Mouse (Mus musculus) liver, embryonic 13.5 days (tissue): ENCODE data around the gene Tmem262. TPM values are rescaled to one million over a fixed set of nuclear protein-coding genes. Genes with fewer than 3 reads are reported as not detected.
A peak's percentile ranks its signal among the peaks of the same experiment; 100 is the strongest.

Experiments
- ATAC-seq: fragments of 200-750 bp; cut with Nextera tagmentation; 2 replicates; pipeline ENCODE4 v1.8.0; 2017; ENCODE audit warnings: low read depth, mild to moderate bottlenecking, moderate number of reproducible peaks, moderate library complexity
- DNase-seq: peaks from one replicate; pipeline ENCODE4 v3.0.0; 2022
- H3K27ac ChIP-seq: fragments of 300-500 bp; sonication (generic); 2 replicates; pipeline ENCODE4 v1.5.1; 2015; ENCODE audit warnings: moderate library complexity, mild to moderate bottlenecking, inconsistent platforms
- H3K27me3 ChIP-seq: fragments of 300-500 bp; sonication (generic); 2 replicates; pipeline ENCODE4 v1.6.1; 2015; ENCODE audit warnings: mild to moderate bottlenecking, inconsistent platforms
- H3K36me3 ChIP-seq: fragments of 300-500 bp; sonication (generic); 2 replicates; pipeline ENCODE4 v1.6.1; 2015; ENCODE audit warnings: mild to moderate bottlenecking, inconsistent platforms
- H3K4me1 ChIP-seq: fragments of 300-500 bp; sonication (generic); replicated peaks from 2 replicates; pipeline ENCODE4 v1.6.1; 2015; ENCODE audit warnings: inconsistent platforms
- H3K4me2 ChIP-seq: fragments of 300-500 bp; sonication (generic); 2 replicates; pipeline ENCODE4 v1.6.1; 2015; ENCODE audit warnings: inconsistent platforms, mild to moderate bottlenecking, moderate library complexity
- H3K4me3 ChIP-seq: fragments of 300-500 bp; sonication (generic); replicated peaks from 2 replicates; pipeline ENCODE4 v1.5.1; 2015; ENCODE audit warnings: mild to moderate bottlenecking, inconsistent platforms
- H3K9ac ChIP-seq: fragments of 300-500 bp; sonication (generic); 2 replicates; pipeline ENCODE4 v1.6.1; 2015; ENCODE audit warnings: mild to moderate bottlenecking, inconsistent platforms
- H3K9me3 ChIP-seq: fragments of 300-500 bp; sonication (generic); replicated peaks from 2 replicates; pipeline ENCODE4 v1.6.1; 2016; ENCODE audit warnings: inconsistent platforms
- WGBS: fragments of 180-500 bp; shearing (Covaris S2); methylation state at CpG from one replicate; pipeline ENCODE4 v1.1.7; 2015; ENCODE audit not compliant: insufficient replicate concordance; 5-methylcytosine and 5-hydroxymethylcytosine counted together
- polyA plus RNA-seq: library from polyadenylated mRNA; unstranded; fragments of >200 nt; fragmentation: Nextera tagmentation; extraction: Ambion mirVana; gene quantifications from 2 replicates; pipeline ENCODE4 v1.2.1, GENCODE M21; 2015

Gene Tmem262
- polyA plus RNA-seq, 1 experiment from 2014 or later = not detected

DNA sequence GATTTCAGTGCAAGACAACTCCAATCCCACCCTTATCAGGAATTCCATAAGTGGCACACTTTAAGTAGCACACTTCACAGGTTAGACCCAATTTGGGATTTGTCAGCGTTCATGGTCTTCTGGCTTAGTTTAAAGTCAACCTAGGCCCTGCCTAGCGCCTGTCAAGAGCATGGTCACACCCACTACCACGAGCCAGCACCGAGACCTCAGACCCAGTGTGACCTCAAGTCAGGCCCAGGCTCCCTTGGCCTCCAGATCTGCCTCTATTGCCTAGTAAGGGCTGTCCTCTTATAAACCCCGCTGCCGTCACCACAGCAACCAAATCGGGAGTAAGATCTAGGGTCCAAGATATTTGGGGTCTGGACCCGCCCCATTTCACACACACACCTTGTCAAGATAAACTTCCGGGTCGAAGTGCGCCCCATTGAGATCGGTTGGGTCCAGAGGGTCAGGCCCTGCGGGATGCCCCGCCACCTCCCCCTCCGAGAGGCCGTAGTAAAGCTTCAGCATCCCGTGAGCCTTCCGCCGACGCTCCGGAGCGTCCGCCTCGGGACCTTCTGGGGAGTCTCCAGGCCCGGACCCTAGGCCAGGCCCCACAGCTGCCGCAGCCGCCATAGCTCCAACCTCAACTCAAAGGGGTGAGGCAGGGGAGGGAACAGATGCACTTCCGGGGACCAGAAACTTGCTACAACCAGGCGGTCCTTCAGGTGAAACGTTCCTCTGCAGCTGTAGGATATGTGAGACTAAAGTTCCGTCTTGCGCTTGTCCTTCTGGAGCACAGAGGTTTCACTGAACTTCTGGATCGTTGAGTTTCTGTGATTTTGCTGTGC lies 3.1 kb upstream of the Tmem262 start, which contains the start of gene Vps51:
Gene Vps51 (minus strand): TSS at position 668 of the 830 bp plus-strand sequence.
- Histone ChIP-seq H3K9ac (peak within 1 kb of the TSS; percentile 84), H3K27ac (peak within 1 kb of the TSS; percentile 78), H3K4me3 (peak within 1 kb of the TSS; percentile 87), H3K4me2 (peak within 1 kb of the TSS; percentile 92), H3K27me3 (no peaks in the 10 kb centered on the region), H3K4me1 (peaks cover 32% of the 10 kb centered on the region), H3K9me3 (no peaks in the 10 kb centered on the region), H3K36me3 (peaks cover 35% of the 10 kb centered on the region)
- WGBS = under 1% methylated on average over 33 of the region's 33 CpGs
- DNase-seq (peak; percentile 77), ATAC-seq (peak; percentile 86)

DNA sequence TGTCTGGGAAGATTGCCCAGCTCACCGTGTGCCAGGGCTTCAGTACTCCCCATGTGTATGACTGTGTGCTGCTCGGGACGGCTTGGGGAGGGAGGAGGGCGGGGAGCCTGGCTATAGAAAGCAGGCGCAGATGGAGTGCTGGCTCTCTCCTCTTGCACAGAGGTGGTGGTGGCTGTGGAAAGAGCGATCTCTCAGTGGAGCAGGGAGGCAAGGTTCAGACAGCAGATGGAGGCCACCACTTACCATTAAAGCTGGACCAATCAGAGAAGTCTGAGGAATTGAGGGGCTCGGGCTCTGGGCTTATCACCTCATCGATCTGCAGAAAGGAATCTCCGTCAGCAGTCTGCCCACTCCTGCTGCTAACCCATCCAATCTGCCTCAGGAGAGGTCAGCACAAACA lies 2.3 kb downstream of the Tmem262 start, which contains the start of gene Gm28374:
Gene Gm28374 (minus strand): TSS at position 101 of the 400 bp plus-strand sequence.
- Histone ChIP-seq H3K36me3 (peaks cover 43% of the 10 kb centered on the region), H3K9ac (no peak within 1 kb of the TSS), H3K4me3 (no peak within 1 kb of the TSS; the same call in 1 of the 2 replicates), H3K4me1 (peaks cover 42% of the 10 kb centered on the region), H3K4me2 (0 out of 2 replicates have a peak within 1 kb of the TSS, but pooled peaks have one; percentile 80), H3K27me3 (no peaks in the 10 kb centered on the region), H3K9me3 (no peaks in the 10 kb centered on the region), H3K27ac (no peak within 1 kb of the TSS)
- ATAC-seq (no peak), DNase-seq (no peak)
- 78% methylated on average over 9 of the region's 9 CpGs for WGBS

DNA sequence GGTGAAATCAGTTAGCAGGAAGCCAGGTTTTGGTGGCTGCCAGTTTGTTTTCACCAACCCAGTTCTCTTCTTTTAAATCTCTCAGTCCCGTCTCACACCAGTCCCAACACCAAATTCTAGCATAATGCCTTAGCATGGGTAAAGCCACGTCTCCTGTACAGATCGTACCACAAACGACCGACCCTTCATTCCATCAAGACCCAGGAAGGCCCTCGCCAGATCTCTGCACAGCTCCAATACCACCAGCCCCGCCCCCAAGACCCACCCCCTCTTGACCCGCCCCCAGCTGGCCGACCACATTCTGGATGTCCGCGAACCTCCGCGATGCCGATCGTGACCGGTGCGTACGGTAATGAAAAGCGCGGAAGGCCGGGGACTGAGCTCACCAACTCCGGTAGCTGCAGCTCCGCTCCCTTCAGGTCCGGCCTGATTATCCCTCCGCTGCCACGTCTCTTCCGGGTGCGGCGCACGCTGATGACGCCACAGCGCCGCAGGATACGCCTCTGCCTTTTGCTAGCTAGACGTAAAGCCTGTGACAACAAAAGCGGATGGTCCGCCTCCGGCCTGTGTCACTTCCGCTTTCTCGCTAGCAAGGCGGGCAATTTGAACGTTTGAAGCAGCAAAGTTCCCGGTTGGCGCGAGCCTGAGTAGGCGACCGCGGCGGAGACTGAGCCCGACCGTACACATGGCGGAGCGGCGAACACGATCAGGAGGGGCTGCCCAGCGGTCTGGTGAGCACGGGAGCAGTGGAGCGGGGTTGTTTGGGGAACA lies 4.8 kb downstream of the Tmem262 start, which contains the start of the genes Zfpl1 and Cdca5:
Gene Zfpl1 (minus strand): TSS at position 479 of the 771 bp plus-strand sequence.
Gene Cdca5 (plus strand): TSS at position 506 of the 771 bp plus-strand sequence.
- no peaks in the 10 kb centered on the region for H3K9me3 ChIP-seq
- ATAC-seq = peak; percentile 88
- H3K4me2 ChIP-seq = peak within 1 kb of the TSS; percentile 92
- H3K36me3 ChIP-seq = peaks cover 67% of the 10 kb centered on the region
- peak within 1 kb of the TSS; percentile 91 for H3K9ac ChIP-seq
- peaks cover 45% of the 10 kb centered on the region for H3K4me1 ChIP-seq
- under 1% methylated on average over 58 of the region's 58 CpGs for whole genome bisulfite sequencing
- H3K4me3 ChIP-seq = peak within 1 kb of the TSS; percentile 82
- no peaks in the 10 kb centered on the region for H3K27me3 ChIP-seq
- H3K27ac ChIP-seq = peak within 1 kb of the TSS; percentile 94
- DNase-seq = peak; percentile 94

DNA sequence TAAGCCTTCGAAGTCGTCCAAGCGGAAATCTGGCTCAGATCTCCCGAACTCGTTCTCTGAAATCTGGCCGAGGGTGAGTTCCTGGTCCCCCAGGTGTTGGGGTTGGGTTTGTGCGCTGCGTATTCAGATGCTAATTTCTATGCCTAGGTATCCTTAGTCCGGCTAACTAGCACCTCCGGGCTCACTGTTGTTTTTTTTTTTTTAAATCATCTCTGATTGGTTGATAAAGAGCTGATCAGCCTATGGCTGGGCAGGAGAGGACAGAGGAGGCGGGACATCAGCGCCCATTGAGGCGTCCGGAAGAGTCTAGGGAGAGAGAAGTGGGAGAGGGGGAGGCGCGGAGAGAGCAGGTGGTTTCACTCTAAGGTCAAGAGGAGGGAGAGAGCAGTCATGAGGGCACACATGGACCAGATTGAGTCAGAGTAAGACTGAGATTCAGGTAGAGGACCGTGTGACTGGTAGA lies 5.6 kb downstream of the Tmem262 start:
- Histone ChIP-seq H3K4me3 (peak overlapping the region; percentile 82), H3K9me3 (no peaks in the 10 kb centered on the region), H3K4me2 (peak overlapping the region; percentile 92), H3K27me3 (no peaks in the 10 kb centered on the region), H3K27ac (peak overlapping the region; percentile 94), H3K36me3 (peaks cover 67% of the 10 kb centered on the region), H3K9ac (peak overlapping the region; percentile 91), H3K4me1 (peaks cover 45% of the 10 kb centered on the region)
- peak; percentile 74 for DNase-seq
- under 1% methylated on average over 17 of the region's 17 CpGs for WGBS
- ATAC-seq = peak; percentile 78

DNA sequence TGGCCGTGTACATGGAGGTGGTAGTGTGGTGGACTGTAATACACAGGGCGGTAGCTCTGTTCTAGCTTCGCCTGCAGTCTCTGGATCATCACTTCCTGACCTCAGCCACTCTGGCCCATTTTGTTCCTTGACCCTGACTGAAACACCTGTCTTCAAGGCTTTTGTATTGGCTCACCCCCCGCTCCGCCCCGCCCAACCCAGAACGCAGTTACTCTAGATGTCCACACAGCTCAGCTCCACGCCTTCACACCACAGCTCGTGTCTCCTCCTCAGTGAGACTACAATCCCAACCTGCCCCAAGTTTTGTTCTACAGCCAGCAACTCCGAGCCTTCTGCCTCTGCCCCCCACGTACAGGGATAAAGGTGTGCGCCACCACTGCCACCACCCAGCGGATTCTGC lies 9.0 kb downstream of the Tmem262 start:
- no peak overlapping the region for H3K9ac ChIP-seq
- 92% methylated on average over 13 of the region's 13 CpGs for WGBS
- no peak overlapping the region for H3K4me3 ChIP-seq
- no peak overlapping the region for H3K27ac ChIP-seq
- ATAC-seq (no peak), DNase-seq (no peak)
- H3K4me2 ChIP-seq = no peak overlapping the region
- no peaks in the 10 kb centered on the region for H3K9me3 ChIP-seq
- peaks cover 34% of the 10 kb centered on the region for H3K4me1 ChIP-seq
- peaks cover 80% of the 10 kb centered on the region for H3K36me3 ChIP-seq
- no peaks in the 10 kb centered on the region for H3K27me3 ChIP-seq

DNA sequence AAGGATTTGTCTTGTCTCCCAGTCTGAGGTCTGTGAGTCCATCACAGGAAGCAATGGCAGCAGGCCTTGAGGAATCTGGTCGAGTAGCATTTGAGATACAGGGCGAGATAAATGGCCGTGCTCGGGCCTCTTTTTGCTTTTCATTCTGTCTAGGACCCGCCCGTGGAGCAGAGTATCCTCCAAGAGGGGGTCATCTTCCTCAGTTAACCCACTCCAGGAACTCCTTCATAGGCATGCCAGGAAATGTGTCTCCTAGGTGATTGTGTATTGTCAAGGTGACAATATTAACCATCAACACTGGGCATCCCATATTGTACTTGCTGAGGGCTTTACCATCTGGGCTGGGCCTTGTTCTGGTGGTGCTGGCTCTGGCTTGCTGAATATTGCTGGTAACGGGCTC lies 14.3 kb downstream of the Tmem262 start, which contains the start of gene AC131692.1:
Gene AC131692.1 (plus strand): TSS at position 301 of the 400 bp plus-strand sequence.
- no peak for DNase-seq

DNA sequence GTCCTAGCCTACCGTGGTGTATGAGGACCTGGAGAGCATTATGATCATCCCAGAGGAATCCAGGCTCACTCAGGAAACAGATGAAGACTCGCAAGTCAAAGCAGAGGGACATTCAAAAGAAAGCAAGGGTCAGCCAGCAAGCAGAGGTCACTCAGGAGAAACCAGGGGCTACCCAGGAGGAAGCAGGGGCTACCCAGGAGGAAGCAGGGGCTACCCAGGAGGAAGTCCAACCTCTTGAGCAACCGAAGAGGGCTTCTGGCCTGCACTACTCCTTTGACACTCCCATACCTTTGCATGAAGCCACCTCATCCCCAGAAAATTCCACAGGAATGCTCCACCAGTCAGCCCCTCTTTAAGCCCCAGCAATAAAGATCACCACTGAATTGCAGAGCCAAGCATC lies 18.0 kb downstream of the Tmem262 start:
- H3K27ac ChIP-seq = no peak overlapping the region
- H3K4me3 ChIP-seq = no peak overlapping the region
- no peaks in the 10 kb centered on the region for H3K27me3 ChIP-seq
- peaks cover 68% of the 10 kb centered on the region for H3K36me3 ChIP-seq
- WGBS = 56% methylated on average over 3 of the region's 3 CpGs
- ATAC-seq (no peak), DNase-seq (no peak)
- H3K9me3 ChIP-seq = no peaks in the 10 kb centered on the region
- H3K4me2 ChIP-seq = no peak overlapping the region
- no peak overlapping the region for H3K9ac ChIP-seq
- H3K4me1 ChIP-seq = peaks cover 27% of the 10 kb centered on the region

More for the DNA sequence above, 14.3 kb downstream of the Tmem262 start, which contains the start of gene AC131692.1:
- no peaks in the 10 kb centered on the region; the same call in 1 of the 2 replicates for H3K4me1 ChIP-seq
- no peaks in the 10 kb centered on the region for H3K27me3 ChIP-seq
- no peaks in the 10 kb centered on the region for H3K9me3 ChIP-seq
- 86% methylated on average over 7 of the region's 7 CpGs for WGBS
- no peak within 1 kb of the TSS for H3K9ac ChIP-seq
- no peak for ATAC-seq
- no peak within 1 kb of the TSS for H3K4me2 ChIP-seq
- H3K27ac ChIP-seq = no peak within 1 kb of the TSS
- peaks cover 93% of the 10 kb centered on the region for H3K36me3 ChIP-seq
- no peak within 1 kb of the TSS for H3K4me3 ChIP-seq

DNA sequence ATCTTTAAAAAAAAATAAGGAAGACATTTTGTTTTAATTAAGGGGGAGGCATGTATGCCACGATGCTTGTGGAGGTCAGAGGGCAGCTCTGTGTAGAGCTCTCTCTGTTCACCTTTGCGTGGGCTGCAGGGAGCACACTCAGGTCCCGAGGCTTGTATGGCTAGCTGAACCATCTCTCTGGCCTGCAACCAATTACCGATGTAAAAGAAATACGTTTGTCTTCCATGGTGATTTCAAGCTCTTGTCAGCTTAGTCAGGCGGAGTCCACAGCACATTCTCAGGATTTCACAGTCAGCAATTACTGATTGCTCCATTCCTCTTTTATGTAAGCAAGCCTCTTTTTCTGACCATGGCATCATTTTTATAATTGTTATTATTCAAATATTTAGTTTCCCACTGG lies 21.4 kb downstream of the Tmem262 start:
- Histone ChIP-seq H3K36me3 (peaks cover 34% of the 10 kb centered on the region), H3K4me2 (no peak overlapping the region), H3K27ac (no peak overlapping the region), H3K27me3 (no peaks in the 10 kb centered on the region), H3K4me1 (peaks cover 59% of the 10 kb centered on the region), H3K9me3 (no peaks in the 10 kb centered on the region), H3K4me3 (no peak overlapping the region), H3K9ac (no peak overlapping the region)
- no peak for DNase-seq
- no peak for ATAC-seq
- 72% methylated on average over 6 of the region's 6 CpGs for WGBS

DNA sequence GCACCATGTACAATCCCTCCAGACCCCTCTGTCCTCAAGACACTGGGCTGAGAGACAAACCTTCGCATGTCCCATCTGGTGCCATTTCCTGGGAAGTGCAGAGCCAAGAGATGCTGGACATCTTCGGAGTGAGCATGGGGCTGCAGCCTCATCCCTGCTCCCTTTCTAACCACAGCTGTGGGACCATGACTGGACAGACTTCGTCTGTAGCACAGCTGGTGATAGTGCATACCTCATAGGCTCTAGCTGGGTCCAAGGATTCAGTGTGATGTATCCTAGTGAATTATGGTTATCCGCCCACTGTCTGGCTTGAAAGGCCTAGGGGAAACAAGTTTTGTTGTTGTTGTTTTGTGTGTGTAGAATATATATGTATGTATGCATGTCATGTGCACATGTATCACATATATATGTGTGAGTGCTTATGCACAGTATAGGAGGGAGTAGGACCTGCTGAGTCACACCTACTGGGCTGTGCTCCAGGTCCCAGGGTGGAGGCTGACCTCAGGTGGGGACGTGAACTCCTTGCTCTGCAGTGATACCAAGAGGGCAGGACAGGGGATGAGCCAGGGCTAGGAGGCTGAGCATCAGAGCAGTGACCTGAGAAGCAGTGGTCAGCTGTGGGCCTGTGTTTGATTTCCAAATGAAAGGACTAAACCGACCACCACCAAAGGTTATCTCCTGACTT lies 22.5 kb downstream of the Tmem262 start:
- DNase-seq = peak; percentile 25

DNA sequence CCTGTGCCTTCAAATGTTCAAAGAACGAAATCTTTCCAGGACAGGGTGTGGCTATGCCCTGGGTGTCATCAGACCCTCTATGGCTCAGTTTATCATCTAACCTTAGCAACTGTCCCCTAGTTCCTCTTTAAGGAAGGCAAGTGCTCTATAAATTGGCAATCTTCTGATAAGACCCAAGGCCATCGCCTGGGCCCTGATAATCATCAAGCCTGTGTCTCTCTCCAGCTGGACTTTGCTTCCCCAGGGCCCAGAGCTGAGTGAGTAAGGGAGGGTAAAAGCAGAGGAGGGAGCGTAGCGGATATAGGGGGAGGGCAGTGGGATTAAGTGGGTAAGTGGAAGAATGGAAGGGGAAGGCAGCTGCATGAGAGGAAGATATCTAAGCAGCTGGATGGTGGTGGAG lies 24.6 kb downstream of the Tmem262 start:
- Histone ChIP-seq H3K9ac (no peak overlapping the region), H3K9me3 (no peaks in the 10 kb centered on the region), H3K4me2 (no peak overlapping the region), H3K27ac (peak overlapping the region; percentile 15; the same call in 1 of the 2 replicates), H3K4me3 (no peak overlapping the region), H3K27me3 (no peaks in the 10 kb centered on the region), H3K4me1 (peaks cover 63% of the 10 kb centered on the region), H3K36me3 (peaks cover 8% of the 10 kb centered on the region)
- DNase-seq (no peak), ATAC-seq (no peak)
- WGBS = 36% methylated on average over 4 of the region's 4 CpGs

More for the DNA sequence above, 22.5 kb downstream of the Tmem262 start:
- H3K27ac ChIP-seq = peak overlapping the region; percentile 70
- H3K9me3 ChIP-seq = no peaks in the 10 kb centered on the region
- no peak overlapping the region for H3K4me2 ChIP-seq
- no peak overlapping the region for H3K4me3 ChIP-seq
- no peaks in the 10 kb centered on the region for H3K27me3 ChIP-seq
- H3K36me3 ChIP-seq = peaks cover 29% of the 10 kb centered on the region
- H3K9ac ChIP-seq = peak overlapping the region; percentile 29; the same call in 1 of the 2 replicates
- ATAC-seq = peak; percentile 93
- 60% methylated on average over 6 of the region's 6 CpGs for WGBS
- peaks cover 65% of the 10 kb centered on the region for H3K4me1 ChIP-seq
